Mouse (Mus musculus) forebrain, postnatal 0 days (tissue): Measurements from ENCODE around the gene Fam193a. TPM values are rescaled to one million over a fixed set of nuclear protein-coding genes. Genes with fewer than 3 reads are reported as not detected.

Experiments
- ATAC-seq: fragments of 200-750 bp; cut with Nextera tagmentation; 2 replicates; pipeline ENCODE4 v1.8.0; 2017; ENCODE audit warnings: mild to moderate bottlenecking, moderate library complexity
- DNase-seq: peaks from one replicate; pipeline ENCODE4 v3.0.0-alpha.2; 2015
- H3K27ac ChIP-seq: fragments of 300-500 bp; sonication (generic); 2 replicates; pipeline ENCODE4 v1.5.1; 2014; ENCODE audit warnings: low read depth, mild to moderate bottlenecking, antibody characterized with exemption, low read length, moderate library complexity, mixed read lengths
- H3K27me3 ChIP-seq: fragments of 300-500 bp; sonication (generic); 2 replicates; pipeline ENCODE4 v1.6.1; 2014; ENCODE audit warnings: mild to moderate bottlenecking, low read length, mixed read lengths; ENCODE audit not compliant: insufficient read depth
- H3K36me3 ChIP-seq: fragments of 300-500 bp; sonication (generic); 2 replicates; pipeline ENCODE4 v1.6.1; 2014; ENCODE audit warnings: mild to moderate bottlenecking, moderate library complexity; ENCODE audit not compliant: insufficient read depth
- H3K4me1 ChIP-seq: fragments of 300-500 bp; sonication (generic); 2 replicates; pipeline ENCODE4 v1.6.1; 2014; ENCODE audit warnings: antibody characterized with exemption; ENCODE audit not compliant: insufficient read depth
- H3K4me2 ChIP-seq: fragments of 300-500 bp; sonication (generic); 2 replicates; pipeline ENCODE4 v1.6.1; 2014; ENCODE audit warnings: low read depth, mild to moderate bottlenecking, moderate library complexity
- H3K4me3 ChIP-seq: fragments of 300-500 bp; sonication (generic); 2 replicates; pipeline ENCODE4 v1.5.1; 2014; ENCODE audit warnings: low read depth, low read length, mixed read lengths
- H3K9ac ChIP-seq: fragments of 300-500 bp; sonication (generic); 2 replicates; pipeline ENCODE4 v1.6.1; 2014; ENCODE audit warnings: mild to moderate bottlenecking
- H3K9me3 ChIP-seq: fragments of 300-500 bp; sonication (generic); 2 replicates; pipeline ENCODE4 v1.6.1; 2016; ENCODE audit warnings: low read length
- CTCF ChIP-seq: sonication (generic); IDR thresholded peaks from 2 replicates; pipeline ENCODE4 v1.5.1; 2016; ENCODE audit warnings: antibody characterized with exemption, control low read depth, low read depth
- WGBS: fragments of 180-500 bp; shearing (Covaris S2); extraction: QIAGEN DNeasy Blood & Tissue Kit; methylation state at CpG from one replicate; pipeline ENCODE4 v1.1.7; 2014; 5-methylcytosine and 5-hydroxymethylcytosine counted together
- polyA plus RNA-seq: library from polyadenylated mRNA; unstranded; fragments of >200 nt; fragmentation: Nextera tagmentation; extraction: Ambion mirVana; gene quantifications from 2 replicates; pipeline ENCODE4 v1.2.1, GENCODE M21; 2015
- total RNA-seq: library from RNA; depleted of rRNA; stranded (reverse); fragments of >200 nt; gene quantifications from 2 replicates; pipeline ENCODE4 v1.2.3, GENCODE M21; 2014

Fam193a gene
- total and polyA plus RNA-seq, 2 experiments from 2014 or later, result 9.8 to 44.5 TPM

DNA sequence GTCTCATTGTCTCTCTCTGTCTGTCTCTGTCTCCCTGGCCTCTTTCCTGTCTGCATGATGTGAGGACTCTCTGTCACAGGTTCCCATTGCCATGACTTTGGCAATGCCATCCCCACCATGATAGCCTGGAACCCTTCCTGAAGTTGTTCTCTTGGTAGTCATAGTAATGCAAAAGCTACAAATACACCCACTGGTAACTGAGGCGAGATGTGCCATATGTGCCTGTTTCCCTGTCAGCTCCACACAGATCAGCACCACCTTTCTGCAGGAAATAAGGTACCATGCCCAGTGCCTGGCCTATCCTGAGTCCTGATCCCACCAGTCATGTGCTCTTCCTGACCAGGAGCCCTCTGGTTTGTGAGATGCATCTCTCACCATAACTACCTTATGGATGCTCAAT is 132.7 kb downstream of the Fam193a start:
- DNase-seq, result no peak
- WGBS, result 88% methylated on average over 1 of the region's 1 CpGs
- Histone ChIP-seq H3K4me1 (no peaks in the 10 kb centered on the region), H3K9ac (no peak overlapping the region), H3K36me3 (no peaks in the 10 kb centered on the region), H3K27me3 (no peaks in the 10 kb centered on the region), H3K27ac (no peak overlapping the region), H3K9me3 (no peaks in the 10 kb centered on the region), H3K4me3 (no peak overlapping the region), H3K4me2 (no peak overlapping the region)
- ATAC-seq, result no peak
- no peak for TF ChIP-seq CTCF

GRCm38 (mm10) chr5:34502821-34503220 is 133.1 kb downstream of the Fam193a start:
- no peak for TF ChIP-seq CTCF
- H3K9ac ChIP-seq, result no peak overlapping the region
- ATAC-seq, result no peak
- no peak overlapping the region for H3K4me3 ChIP-seq
- H3K27ac ChIP-seq, result no peak overlapping the region
- no peak overlapping the region for H3K4me2 ChIP-seq
- WGBS, result 80% methylated on average over 6 of the region's 6 CpGs
- H3K4me1 ChIP-seq, result no peaks in the 10 kb centered on the region
- no peaks in the 10 kb centered on the region for H3K36me3 ChIP-seq
- no peaks in the 10 kb centered on the region for H3K27me3 ChIP-seq
- no peak for DNase-seq
- H3K9me3 ChIP-seq, result no peaks in the 10 kb centered on the region

DNA sequence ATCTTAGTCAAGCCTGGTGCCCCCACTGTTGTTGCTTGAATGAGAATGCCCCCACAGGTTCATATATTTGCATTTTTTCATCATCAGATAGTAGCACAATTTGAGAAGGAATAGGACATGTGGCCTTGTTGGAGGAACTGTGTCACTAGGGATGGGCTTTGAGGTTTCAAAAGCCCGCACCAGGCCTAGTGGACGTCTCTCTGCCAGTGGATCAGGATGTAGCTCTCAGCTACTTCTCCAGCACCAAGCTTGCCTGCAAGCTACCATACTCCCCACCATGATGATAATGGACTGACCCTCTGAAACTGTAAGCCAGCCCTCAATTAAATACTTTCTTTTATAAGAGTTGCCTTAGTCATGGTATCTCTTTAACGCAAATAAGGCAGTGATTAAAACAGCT is 142.8 kb downstream of the Fam193a start:
- DNase-seq (no peak), ATAC-seq (no peak)
- Histone ChIP-seq H3K4me1 (no peaks in the 10 kb centered on the region), H3K36me3 (no peaks in the 10 kb centered on the region), H3K4me2 (no peak overlapping the region), H3K27ac (no peak overlapping the region), H3K9me3 (no peaks in the 10 kb centered on the region), H3K9ac (no peak overlapping the region), H3K4me3 (no peak overlapping the region; the same call in 1 of the 2 replicates), H3K27me3 (no peaks in the 10 kb centered on the region)
- 90% methylated on average over 3 of the region's 3 CpGs for WGBS
- no peak for TF ChIP-seq CTCF

DNA sequence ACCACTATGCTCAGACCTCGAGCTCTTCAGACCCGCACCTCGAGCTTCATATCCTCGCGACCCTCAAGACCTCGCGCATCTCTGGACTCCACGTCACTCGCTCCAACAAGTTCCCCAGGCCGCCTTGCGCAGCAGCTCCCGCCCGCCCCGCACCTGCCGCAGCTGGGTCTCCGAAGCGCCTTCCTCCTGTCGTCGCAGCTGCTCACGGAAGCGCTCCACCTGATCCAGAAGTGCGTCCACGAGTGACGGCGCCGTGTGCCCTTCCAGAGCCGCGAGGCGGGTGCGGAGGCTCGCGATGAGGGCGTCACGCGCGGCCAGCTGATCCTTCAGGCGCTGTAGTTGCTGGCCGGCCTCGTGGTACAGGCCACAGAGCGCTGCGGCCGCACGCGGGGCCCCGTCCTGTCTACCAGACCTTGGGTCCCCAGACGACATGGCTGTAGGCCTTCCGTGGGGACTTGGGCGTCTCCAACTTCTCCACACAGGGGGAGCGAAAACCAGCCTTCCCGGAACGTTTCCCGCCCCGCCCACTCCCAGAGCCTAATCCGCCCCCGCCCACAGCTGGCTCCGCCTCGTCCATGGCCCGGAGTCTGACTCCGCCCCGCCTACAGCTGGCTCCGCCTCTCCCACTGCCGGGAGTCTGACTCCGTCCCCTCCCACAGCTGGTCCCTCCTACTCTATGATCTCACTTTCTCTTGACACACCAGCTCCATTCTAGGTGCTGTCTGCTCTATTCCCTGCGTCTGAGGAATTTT is 143.9 kb downstream of the Fam193a start, which contains the start of gene Tnip2:
Gene Tnip2, minus strand, starts transcription at position 526 of the 752 bp plus-strand sequence.
- TF ChIP-seq CTCF, result no peak
- Histone ChIP-seq H3K27ac (peak within 1 kb of the TSS; percentile 57; the same call in 1 of the 2 replicates), H3K4me2 (peak within 1 kb of the TSS; percentile 96), H3K27me3 (no peaks in the 10 kb centered on the region), H3K4me1 (no peaks in the 10 kb centered on the region), H3K9me3 (no peaks in the 10 kb centered on the region), H3K9ac (peak within 1 kb of the TSS; percentile 68), H3K36me3 (no peaks in the 10 kb centered on the region), H3K4me3 (peak within 1 kb of the TSS; percentile 60)
- WGBS, result 3% methylated on average over 64 of the region's 64 CpGs
- peak; percentile 98 for ATAC-seq
- DNase-seq, result peak; percentile 88

- DNase-seq (no peak), ATAC-seq (no peak)
- Histone ChIP-seq H3K4me1 (no peaks in the 10 kb centered on the region), H3K27ac (no peak overlapping the region), H3K4me2 (peak overlapping the region; percentile 96), H3K36me3 (no peaks in the 10 kb centered on the region), H3K27me3 (no peaks in the 10 kb centered on the region), H3K4me3 (peak overlapping the region; percentile 60), H3K9ac (peak overlapping the region; percentile 68; the same call in 1 of the 2 replicates), H3K9me3 (no peaks in the 10 kb centered on the region)
- TF ChIP-seq CTCF, result no peak
- 23% methylated on average over 7 of the region's 7 CpGs for WGBS
These were observed 144.5 kb downstream of the Fam193a start for GRCm38 (mm10) chr5:34514218-34514566.

- Histone ChIP-seq H3K27me3 (no peaks in the 10 kb centered on the region), H3K4me1 (no peaks in the 10 kb centered on the region), H3K9ac (no peak overlapping the region), H3K36me3 (no peaks in the 10 kb centered on the region), H3K4me2 (no peak overlapping the region), H3K4me3 (no peak overlapping the region), H3K27ac (no peak overlapping the region), H3K9me3 (no peaks in the 10 kb centered on the region)
- no peak for DNase-seq
- no peak for TF ChIP-seq CTCF
- ATAC-seq, result no peak
These were observed 145.4 kb downstream of the Fam193a start for GRCm38 (mm10) chr5:34515096-34515495.

DNA sequence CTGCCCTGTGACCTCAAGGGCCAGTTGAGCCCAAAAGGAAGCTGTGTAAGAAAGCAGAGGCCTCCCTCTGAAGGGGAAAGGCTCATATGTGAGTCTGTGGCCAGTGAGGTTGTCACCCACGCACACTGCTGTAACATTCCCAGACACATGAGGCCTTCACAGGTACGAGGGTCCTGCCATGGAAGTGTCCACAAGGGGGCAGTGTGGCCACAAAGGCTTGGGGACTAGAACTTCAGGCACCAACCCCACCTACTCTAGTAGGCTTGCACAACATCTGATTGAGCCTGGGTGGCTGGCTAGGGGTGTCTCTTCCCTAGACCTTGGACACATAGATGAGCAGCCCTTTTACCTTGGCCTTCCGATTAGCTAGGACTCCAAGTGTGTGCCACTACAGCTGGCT is 148.2 kb downstream of the Fam193a start:
- ATAC-seq (no peak), DNase-seq (peak; percentile 49)
- H3K4me2 ChIP-seq, result no peak overlapping the region
- no peak overlapping the region for H3K9ac ChIP-seq
- no peaks in the 10 kb centered on the region for H3K4me1 ChIP-seq
- WGBS, result 21% methylated on average over 3 of the region's 3 CpGs
- no peaks in the 10 kb centered on the region for H3K27me3 ChIP-seq
- no peaks in the 10 kb centered on the region for H3K36me3 ChIP-seq
- no peaks in the 10 kb centered on the region for H3K9me3 ChIP-seq
- H3K27ac ChIP-seq, result no peak overlapping the region
- H3K4me3 ChIP-seq, result no peak overlapping the region
- TF ChIP-seq CTCF, result peak; percentile 70
